Mouse (Mus musculus): ENCODE data around the gene Vipr1. TPM values are rescaled to one million over a fixed set of nuclear protein-coding genes. Genes with fewer than 3 reads are reported as not detected.

Gene Vipr1
- polyA plus RNA-seq, 1 experiment from 2014 or later: 0.46 TPM

DNA sequence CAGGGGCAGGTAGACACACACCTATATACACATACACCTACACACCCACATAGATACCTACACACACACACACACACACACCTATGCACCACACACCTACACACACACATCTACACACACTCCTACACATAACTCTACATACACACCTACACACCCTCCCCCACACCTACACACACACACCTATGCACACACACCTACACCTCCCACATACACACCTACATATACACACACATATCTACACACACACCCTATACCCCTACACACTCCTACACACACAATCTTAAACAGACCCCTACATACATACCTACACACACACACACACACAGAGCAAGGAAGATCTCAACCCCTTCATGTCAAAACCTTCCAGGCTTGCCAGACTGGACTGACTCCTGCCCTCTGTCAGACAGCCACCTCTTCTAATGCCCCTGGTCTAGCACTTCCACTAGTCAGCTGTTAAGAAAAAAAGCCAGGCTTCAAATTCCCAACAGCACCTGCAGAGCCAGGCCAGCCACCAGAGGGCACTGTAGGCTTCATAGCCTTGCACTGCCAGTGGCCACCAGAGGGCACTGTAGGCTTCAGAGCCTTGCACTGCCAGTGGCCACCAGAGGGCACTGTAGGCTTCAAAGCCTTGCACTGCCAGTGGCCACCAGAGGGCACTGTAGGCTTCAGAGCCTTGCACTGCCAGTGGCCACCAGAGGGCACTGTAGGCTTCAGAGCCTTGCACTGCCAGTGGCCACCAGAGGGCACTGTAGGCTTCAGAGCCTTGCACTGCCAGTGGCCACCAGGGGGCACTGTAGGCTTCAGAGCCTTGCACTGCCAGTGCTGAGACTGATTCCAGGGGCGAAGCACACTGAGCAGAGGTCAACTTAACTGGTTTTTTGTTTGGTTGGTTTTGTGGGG is 54.9 kb downstream of the Vipr1 start:
- no peak overlapping the region for H3K4me2 ChIP-seq (ENCODE audit: low read length)
- no peak overlapping the region for H3K9ac ChIP-seq (ENCODE audit: low read length)
- H3K27me3 ChIP-seq (replicated peaks; ENCODE audit: control insufficient read depth, insufficient read depth, low read length): no peaks in the 10 kb centered on the region
- H3K36me3 ChIP-seq (ENCODE audit: control insufficient read depth, insufficient read depth, low read length): peaks cover 41% of the 10 kb centered on the region
- DNase-seq (ENCODE audit: low spot score) (no peak), ATAC-seq (no peak)
- no peak overlapping the region for H3K4me3 ChIP-seq (ENCODE audit: low read depth, low read length)
- H3K9me3 ChIP-seq (replicated peaks; ENCODE audit: control insufficient read depth, low read length): no peaks in the 10 kb centered on the region
- 100% methylated on average over 1 of the region's 1 CpGs for WGBS
- H3K4me1 ChIP-seq (ENCODE audit: control insufficient read depth, insufficient read depth, low read length): no peaks in the 10 kb centered on the region
- H3K27ac ChIP-seq (ENCODE audit: low read depth, low read length): no peak overlapping the region

DNA sequence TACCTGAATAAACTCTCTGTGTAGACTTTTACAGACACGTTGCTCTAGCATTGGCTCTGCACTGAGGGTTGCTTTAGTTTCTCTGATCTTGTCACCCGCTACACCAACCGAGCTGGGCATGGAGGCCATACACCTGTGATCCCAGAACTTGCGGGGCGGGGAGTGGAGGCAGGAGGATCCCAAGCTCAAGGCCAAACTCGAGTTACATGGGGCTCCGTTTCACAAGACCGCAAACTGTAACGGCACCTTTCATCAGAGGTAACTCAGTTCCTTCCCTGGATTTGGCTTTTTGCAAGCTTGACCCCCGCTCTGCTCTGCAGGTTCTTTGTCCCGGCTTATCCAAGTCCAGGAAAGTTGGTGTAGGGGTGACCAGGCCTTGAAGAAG is 61.7 kb downstream of the Vipr1 start:
- peak overlapping the region; percentile 75 for H3K4me3 ChIP-seq (ENCODE audit: low read depth, low read length)
- H3K9me3 ChIP-seq (replicated peaks; ENCODE audit: control insufficient read depth, low read length): no peaks in the 10 kb centered on the region
- 0 out of 2 replicates have a peak, but pooled peaks have one; percentile 0 for ATAC-seq
- no peaks in the 10 kb centered on the region for H3K27me3 ChIP-seq (replicated peaks; ENCODE audit: control insufficient read depth, insufficient read depth, low read length)
- WGBS: 37% methylated on average over 11 of the region's 11 CpGs
- H3K27ac ChIP-seq (ENCODE audit: low read depth, low read length): no peak overlapping the region
- H3K36me3 ChIP-seq (ENCODE audit: control insufficient read depth, insufficient read depth, low read length): peaks cover 9% of the 10 kb centered on the region; the same call in 1 of the 2 replicates
- no peak for DNase-seq (ENCODE audit: low spot score)
- H3K4me1 ChIP-seq (ENCODE audit: control insufficient read depth, insufficient read depth, low read length): peaks cover 14% of the 10 kb centered on the region
- peak overlapping the region; percentile 95 for H3K4me2 ChIP-seq (ENCODE audit: low read length)
- H3K9ac ChIP-seq (ENCODE audit: low read length): peak overlapping the region; percentile 68

- DNase-seq (ENCODE audit: low spot score) (peak; percentile 94), ATAC-seq (peak; percentile 98)
- WGBS: under 1% methylated on average over 59 of the region's 69 CpGs
- Histone ChIP-seq H3K27me3 (replicated peaks; ENCODE audit: control insufficient read depth, insufficient read depth, low read length) (no peaks in the 10 kb centered on the region), H3K4me1 (ENCODE audit: control insufficient read depth, insufficient read depth, low read length) (peaks cover 14% of the 10 kb centered on the region), H3K4me3 (ENCODE audit: low read depth, low read length) (peak within 1 kb of the TSS; percentile 75), H3K36me3 (ENCODE audit: control insufficient read depth, insufficient read depth, low read length) (0 out of 2 replicates have a peak, but pooled peaks cover 4% of the 10 kb centered on the region), H3K9me3 (replicated peaks; ENCODE audit: control insufficient read depth, low read length) (no peaks in the 10 kb centered on the region), H3K4me2 (ENCODE audit: low read length) (peak within 1 kb of the TSS; percentile 95), H3K27ac (ENCODE audit: low read depth, low read length) (peak within 1 kb of the TSS; percentile 65), H3K9ac (ENCODE audit: low read length) (peak within 1 kb of the TSS; percentile 68)
Observed at GRCm38 (mm10) chr9:121704646-121705625, 62.4 kb downstream of the Vipr1 start, which contains the start of gene Sec22c. TSS of gene Sec22c (minus strand) at chr9:121705490.

DNA sequence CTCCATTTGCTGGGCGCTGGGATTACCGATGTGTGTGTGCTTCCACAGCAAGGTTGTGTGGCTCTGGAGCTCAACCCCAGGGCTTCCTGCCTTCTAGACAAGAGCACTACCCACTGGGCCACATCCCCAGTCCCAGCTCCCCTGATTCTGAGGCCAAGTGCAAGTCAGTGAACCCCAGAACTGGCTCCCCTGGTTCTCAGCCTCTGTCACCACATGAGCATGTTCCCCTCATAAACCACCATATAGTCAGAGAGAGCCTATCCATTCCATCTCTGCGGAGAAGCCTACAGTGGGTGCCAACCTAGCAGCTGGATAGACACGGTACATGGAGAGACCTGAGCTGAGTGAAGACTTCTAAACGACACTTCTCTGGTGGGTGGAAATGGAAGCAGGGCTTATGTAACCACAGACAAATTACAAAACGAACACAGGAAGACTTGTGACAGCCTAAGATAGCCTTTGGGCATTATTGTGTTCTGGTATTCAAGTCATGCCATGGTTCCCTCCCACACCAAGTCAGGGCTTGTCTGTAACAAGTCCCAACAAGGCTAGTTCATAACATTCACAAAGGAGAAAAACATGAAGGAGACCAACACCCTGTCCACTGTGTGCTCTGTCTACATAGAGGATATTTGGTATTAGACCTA is 63.6 kb downstream of the Vipr1 start:
- 79% methylated on average over 6 of the region's 6 CpGs for WGBS
- Histone ChIP-seq H3K27me3 (replicated peaks; ENCODE audit: control insufficient read depth, insufficient read depth, low read length) (no peaks in the 10 kb centered on the region), H3K4me2 (ENCODE audit: low read length) (no peak overlapping the region), H3K9me3 (replicated peaks; ENCODE audit: control insufficient read depth, low read length) (no peaks in the 10 kb centered on the region), H3K4me3 (ENCODE audit: low read depth, low read length) (no peak overlapping the region), H3K9ac (ENCODE audit: low read length) (no peak overlapping the region), H3K27ac (ENCODE audit: low read depth, low read length) (no peak overlapping the region), H3K36me3 (ENCODE audit: control insufficient read depth, insufficient read depth, low read length) (no peaks in the 10 kb centered on the region), H3K4me1 (ENCODE audit: control insufficient read depth, insufficient read depth, low read length) (peaks cover 18% of the 10 kb centered on the region)
- DNase-seq (ENCODE audit: low spot score) (no peak), ATAC-seq (no peak)

DNA sequence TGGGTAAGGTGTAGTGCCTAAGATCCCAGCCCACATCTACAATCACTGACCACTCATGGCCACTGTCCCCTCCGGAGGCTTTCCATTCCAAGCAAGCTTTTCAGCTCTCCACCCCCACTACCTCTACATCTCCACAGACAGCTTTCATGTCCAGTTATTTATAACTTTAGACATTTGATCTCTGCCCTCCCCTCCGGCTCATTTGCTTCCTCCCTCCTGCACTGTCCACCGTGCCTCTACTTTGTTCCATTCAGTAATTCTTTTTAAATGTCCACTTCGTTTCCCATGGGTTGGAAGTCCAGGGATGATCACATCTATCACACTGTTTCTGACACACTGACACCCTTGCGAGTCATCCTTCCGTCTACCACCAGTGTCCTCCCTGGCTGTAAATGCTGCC is 65.3 kb downstream of the Vipr1 start:
- Histone ChIP-seq H3K4me3 (ENCODE audit: low read depth, low read length) (no peak overlapping the region), H3K27ac (ENCODE audit: low read depth, low read length) (no peak overlapping the region), H3K9me3 (replicated peaks; ENCODE audit: control insufficient read depth, low read length) (no peaks in the 10 kb centered on the region), H3K27me3 (replicated peaks; ENCODE audit: control insufficient read depth, insufficient read depth, low read length) (no peaks in the 10 kb centered on the region), H3K4me2 (ENCODE audit: low read length) (no peak overlapping the region), H3K4me1 (ENCODE audit: control insufficient read depth, insufficient read depth, low read length) (peaks cover 23% of the 10 kb centered on the region), H3K36me3 (ENCODE audit: control insufficient read depth, insufficient read depth, low read length) (peaks cover 4% of the 10 kb centered on the region), H3K9ac (ENCODE audit: low read length) (no peak overlapping the region)
- DNase-seq (ENCODE audit: low spot score) (no peak), ATAC-seq (no peak)
- 74% methylated on average over 6 of the region's 6 CpGs for WGBS

DNA sequence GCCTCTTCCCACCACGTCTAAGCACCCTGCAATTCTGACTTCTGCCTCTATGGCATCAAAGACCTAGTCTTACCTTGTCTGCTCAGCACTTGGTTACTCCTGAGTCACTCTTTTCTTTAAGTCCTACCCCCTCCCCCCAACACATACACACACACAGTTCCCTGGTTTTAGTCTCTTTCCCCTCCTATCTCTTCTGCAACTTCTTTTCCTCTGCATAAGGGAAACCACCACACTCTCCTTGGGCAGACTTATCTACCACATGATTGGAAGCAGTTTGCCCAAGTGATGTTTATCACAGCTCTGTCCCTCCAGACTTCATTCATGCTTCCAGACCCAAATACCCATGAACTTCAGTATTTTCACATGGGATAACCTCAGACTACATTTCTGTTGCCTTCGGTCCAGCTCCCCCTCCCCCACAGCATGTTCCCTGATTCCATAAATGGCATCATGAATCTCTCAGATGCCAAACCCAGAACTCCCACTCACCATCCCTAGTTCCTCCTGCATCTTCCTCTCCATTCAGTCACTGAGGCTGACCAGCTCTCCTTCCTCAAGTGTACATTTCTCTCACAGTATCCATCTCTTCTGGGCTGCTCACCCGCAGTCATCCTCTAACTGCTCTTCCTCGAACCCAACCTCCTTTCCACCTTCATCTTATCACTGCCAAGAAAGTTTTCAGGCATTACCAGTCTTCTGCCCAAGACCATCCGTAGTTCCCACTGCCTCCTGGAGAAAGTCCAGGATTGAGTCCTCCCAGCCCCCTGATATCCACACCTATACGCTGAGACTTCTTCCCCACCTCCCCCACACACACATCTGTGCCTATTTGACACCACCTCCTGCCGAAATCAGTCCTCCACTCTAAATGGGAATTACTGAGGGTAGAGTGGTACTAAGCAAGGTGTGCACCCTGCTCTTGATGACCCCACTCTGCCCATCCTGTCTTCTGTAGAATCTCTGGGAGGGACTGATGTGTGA is 66.3 kb downstream of the Vipr1 start:
- peaks cover 20% of the 10 kb centered on the region for H3K4me1 ChIP-seq (ENCODE audit: control insufficient read depth, insufficient read depth, low read length)
- H3K27me3 ChIP-seq (replicated peaks; ENCODE audit: control insufficient read depth, insufficient read depth, low read length): no peaks in the 10 kb centered on the region
- H3K27ac ChIP-seq (ENCODE audit: low read depth, low read length): no peak overlapping the region
- no peak overlapping the region for H3K4me3 ChIP-seq (ENCODE audit: low read depth, low read length)
- peaks cover 9% of the 10 kb centered on the region for H3K36me3 ChIP-seq (ENCODE audit: control insufficient read depth, insufficient read depth, low read length)
- 70% methylated on average over 7 of the region's 7 CpGs for whole genome bisulfite sequencing
- no peak for DNase-seq (ENCODE audit: low spot score)
- H3K9me3 ChIP-seq (replicated peaks; ENCODE audit: control insufficient read depth, low read length): no peaks in the 10 kb centered on the region
- ATAC-seq: no peak
- no peak overlapping the region for H3K4me2 ChIP-seq (ENCODE audit: low read length)
- no peak overlapping the region for H3K9ac ChIP-seq (ENCODE audit: low read length)

DNA sequence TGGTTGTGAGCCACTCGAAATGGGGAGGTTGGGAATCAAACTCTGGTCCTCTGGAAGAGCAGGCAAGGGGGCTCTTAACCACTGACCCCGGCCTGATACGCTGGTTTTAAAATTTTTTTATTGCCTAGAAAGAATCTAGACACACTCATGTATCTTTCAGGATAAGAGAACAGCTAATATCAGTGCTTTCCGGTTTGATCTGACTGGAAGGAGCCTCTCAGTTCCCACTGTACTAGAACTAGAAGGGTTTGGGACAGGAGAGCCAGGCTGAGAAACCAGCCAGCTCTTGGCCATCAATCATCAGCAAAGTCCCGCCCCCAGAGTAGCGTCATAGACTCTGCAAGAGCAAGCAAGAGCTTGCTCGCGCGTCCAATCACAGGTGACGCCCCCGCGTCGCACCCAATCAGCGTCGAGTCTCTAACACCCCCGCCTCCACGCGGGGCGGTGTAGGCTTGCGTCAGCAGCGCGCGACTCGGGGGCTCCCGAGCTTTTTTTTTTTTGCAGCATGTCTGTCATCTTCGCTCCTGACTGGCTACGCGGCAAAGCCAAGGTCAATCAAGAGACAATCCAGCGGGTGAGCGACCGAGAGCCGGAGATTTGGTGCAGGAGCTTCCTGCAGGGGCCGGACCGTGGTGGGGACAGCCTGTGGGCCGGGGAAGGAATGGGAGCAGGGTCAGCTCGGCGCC is 67.5 kb downstream of the Vipr1 start, which contains the start of gene Ss18l2:
Ss18l2 (plus strand) TSS at position 432 of the 686 bp plus-strand sequence.
- Histone ChIP-seq H3K9me3 (replicated peaks; ENCODE audit: control insufficient read depth, low read length) (no peaks in the 10 kb centered on the region), H3K4me3 (ENCODE audit: low read depth, low read length) (peak within 1 kb of the TSS; percentile 95), H3K27me3 (replicated peaks; ENCODE audit: control insufficient read depth, insufficient read depth, low read length) (no peaks in the 10 kb centered on the region), H3K9ac (ENCODE audit: low read length) (peak within 1 kb of the TSS; percentile 93), H3K4me1 (ENCODE audit: control insufficient read depth, insufficient read depth, low read length) (peaks cover 14% of the 10 kb centered on the region), H3K27ac (ENCODE audit: low read depth, low read length) (peak within 1 kb of the TSS; percentile 88), H3K4me2 (ENCODE audit: low read length) (peak within 1 kb of the TSS; percentile 76), H3K36me3 (ENCODE audit: control insufficient read depth, insufficient read depth, low read length) (peaks cover 9% of the 10 kb centered on the region)
- ATAC-seq: peak; percentile 98
- DNase-seq (ENCODE audit: low spot score): peak; percentile 100
- 5% methylated on average over 37 of the region's 37 CpGs for WGBS
